Mouse (Mus musculus) lung, postnatal 0 days (tissue): ENCODE measurements at regions not wholly inside any gene's neighbourhood (a gene's known extent, or its start where the extent isn't known, plus 50 kb on each side); places are given as distances from the start of the nearest gene placed in this dataset.

Experiments
- CTCF ChIP-seq: IDR thresholded peaks from 2 replicates; pipeline ENCODE4 v1.5.1; 2016; ENCODE audit warnings: antibody characterized with exemption, mild to moderate bottlenecking
- EP300 ChIP-seq: IDR thresholded peaks from 2 replicates; pipeline ENCODE4 v1.6.1; 2016; ENCODE audit warnings: antibody characterized with exemption, mild to moderate bottlenecking, control low read depth

DNA sequence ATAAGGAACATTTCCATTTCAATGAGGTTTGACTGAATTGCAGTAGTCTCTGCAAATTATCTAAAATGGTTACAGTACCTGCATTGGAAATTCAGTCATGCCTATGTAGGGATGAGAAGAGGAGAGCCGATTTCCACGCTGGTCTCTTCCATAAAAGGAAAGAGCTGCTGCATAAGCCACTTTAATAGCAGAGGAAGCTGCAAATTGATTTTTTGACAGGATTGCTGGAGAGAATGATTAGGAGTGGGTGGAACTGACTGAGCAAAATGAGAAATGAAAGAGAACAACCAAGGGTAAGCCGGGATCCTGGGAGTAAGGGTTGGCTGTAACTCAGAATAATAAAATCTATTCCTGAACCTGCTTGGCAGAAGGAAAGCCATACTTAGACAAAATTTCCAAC lies 65.4 kb downstream of the Rgs2 start:
- TF ChIP-seq CTCF, result no peak
- TF ChIP-seq EP300, result no peak
